Mouse (Mus musculus): Measurements from ENCODE around the gene Ankrd55.

- TF ChIP-seq FLI1 (IDR thresholded peaks at IDR 0.05; ENCODE audit: low read length) (no peak), GATA1 (IDR thresholded peaks at IDR 0.05; ENCODE audit: borderline replicate concordance, low read length) (no peak)
Measured at GRCm38 (mm10) chr13:112258478-112258877, 29.8 kb upstream of the Ankrd55 start.
